Mouse (Mus musculus): ENCODE results near the gene Wdr1.
"Not testable (repeated sequence)": the region's sequence is repeated elsewhere in the genome, so short reads cannot be mapped to it uniquely, and the experiment has no call there.

The Wdr1 gene

DNA sequence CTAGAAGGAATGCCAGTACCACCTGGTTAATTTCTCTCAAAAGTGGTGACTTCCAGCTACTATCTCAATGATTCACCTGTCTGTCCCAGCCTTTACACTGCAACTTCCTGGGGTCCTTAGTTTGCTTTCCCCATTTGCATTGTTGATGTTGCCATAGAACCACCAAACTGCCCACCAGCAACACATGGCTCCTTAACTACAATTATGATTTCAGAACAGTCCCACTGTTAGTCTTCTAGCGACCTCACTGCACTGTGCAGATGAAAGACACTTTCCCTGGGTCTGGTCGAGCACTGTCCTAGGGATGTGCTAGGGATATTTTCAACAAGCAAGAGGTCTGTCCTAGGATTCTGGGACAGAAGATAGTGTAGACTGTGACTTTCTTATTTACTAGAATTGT, at the start of gene Wdr1:
TSS of gene Wdr1 (minus strand) at position 101 of the 400 bp plus-strand sequence.
- DNase-seq (ENCODE audit: low read depth, low spot score) = no peak

DNA sequence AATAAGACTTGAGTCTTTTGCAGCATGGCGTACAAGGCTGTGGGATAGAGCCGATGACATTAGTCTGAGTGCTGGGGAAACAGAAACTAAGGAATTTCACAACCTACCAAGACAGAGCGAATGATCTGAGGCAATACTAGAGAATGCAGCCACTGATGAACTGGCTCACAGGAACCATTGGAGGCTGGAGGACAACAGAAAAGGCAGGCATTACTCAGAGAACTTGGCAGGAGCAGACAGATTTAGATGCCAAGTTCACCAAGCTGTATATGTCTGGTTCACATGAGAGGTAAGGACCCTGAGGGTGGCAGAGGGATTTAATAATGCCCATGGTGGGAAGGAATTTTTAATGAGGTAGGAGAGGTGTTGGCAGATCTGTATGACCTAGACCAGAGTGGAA, 48.1 kb upstream of the Wdr1 start:
- DNase-seq (ENCODE audit: low read depth, low spot score) = no peak

GRCm38 (mm10) chr5:38608219-38608618, 45.2 kb upstream of the Wdr1 start:
- DNase-seq (ENCODE audit: low read depth, low spot score) = not testable (repeated sequence)

GRCm38 (mm10) chr5:38598647-38599304, 35.8 kb upstream of the Wdr1 start:
- no peak for DNase-seq (ENCODE audit: low read depth, low spot score)

DNA sequence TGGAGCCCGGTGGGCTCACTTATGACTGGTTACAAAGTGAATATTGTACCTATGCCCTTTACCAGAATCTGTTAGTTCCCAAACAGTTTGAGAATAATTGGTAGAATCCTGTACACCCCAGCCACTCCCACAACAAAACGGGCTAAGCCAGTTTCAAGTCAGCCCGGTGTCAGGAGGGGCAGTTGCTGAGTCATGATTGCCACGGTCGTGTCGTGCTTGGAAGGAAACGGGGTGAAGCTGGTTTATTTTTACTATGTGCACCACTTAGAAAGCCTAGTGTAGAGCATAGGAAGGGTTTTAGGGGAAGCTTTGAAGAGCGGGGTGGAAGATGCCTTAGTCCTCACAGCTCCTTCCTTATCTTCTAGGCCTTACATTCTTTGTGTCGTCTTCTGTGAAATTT, 25.9 kb upstream of the Wdr1 start:
- no peak for DNase-seq (ENCODE audit: low read depth, low spot score)

- DNase-seq (ENCODE audit: low read depth, low spot score) = no peak
Observed at GRCm38 (mm10) chr5:38585450-38585849, 22.4 kb upstream of the Wdr1 start.

- no peak for DNase-seq (ENCODE audit: low read depth, low spot score)
Observed at GRCm38 (mm10) chr5:38583026-38583425, 20.0 kb upstream of the Wdr1 start.

GRCm38 (mm10) chr5:38580703-38581102, 17.7 kb upstream of the Wdr1 start:
- no peak for DNase-seq (ENCODE audit: low read depth, low spot score)

DNA sequence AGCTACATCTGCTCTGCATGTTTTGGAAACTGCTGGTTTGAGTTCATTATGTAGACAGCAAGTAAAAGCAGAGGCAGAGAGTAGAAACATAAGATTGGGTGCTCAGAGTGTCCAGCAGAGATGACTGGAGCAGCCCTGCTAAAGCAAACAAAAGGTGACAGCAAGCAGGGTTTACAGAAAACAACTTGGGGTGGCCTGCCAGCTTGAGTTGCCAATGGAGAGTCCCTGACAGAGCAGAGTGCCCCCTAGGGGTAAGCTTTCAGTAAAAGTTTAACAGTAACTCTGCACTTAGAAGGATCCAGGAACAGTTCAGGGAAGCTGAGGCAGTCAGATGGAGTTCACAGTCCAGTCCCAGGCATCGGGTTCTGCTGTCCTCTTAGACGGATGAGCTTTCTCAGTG, 7.9 kb upstream of the Wdr1 start:
- no peak for DNase-seq (ENCODE audit: low read depth, low spot score)

DNA sequence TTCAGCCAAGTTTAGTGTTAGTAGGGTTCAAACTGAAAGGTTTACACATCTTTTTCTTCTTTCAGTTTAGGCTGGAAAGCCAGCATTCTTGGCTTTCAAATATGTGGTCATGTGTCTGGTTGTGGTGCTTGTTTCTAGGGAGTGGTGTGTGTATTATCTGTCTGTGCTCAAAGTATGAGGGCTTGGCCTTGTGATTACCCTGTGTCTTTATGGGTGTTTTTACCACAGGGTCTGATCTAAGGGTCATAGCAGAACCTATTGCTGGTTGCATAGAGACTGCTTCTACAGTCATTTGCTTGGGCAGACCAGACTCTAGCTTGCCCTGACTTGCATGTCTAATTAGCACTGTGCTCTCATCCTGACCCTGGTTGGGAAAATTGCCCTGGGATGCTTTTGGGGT, 5.6 kb upstream of the Wdr1 start:
- DNase-seq (ENCODE audit: low read depth, low spot score) = no peak

DNA sequence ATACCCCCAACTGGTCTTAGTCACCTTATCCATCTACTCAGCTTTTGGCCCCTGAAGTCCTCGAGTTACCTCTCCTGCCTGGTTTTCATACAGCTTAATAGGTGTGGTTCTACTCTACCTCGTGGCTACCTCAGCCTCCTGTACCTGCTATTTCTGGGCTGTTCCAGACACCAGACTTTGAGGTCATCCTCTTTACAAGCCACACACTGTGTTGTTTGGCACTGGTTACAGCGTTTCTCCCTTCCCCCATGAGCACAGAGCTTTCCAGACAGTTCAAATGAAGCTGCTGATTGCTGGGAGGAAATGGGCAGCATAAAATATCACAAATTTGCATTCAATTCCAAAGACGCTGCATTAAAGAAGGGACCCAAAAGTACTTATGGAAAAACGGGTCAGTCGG, 1.8 kb upstream of the Wdr1 start:
- DNase-seq (ENCODE audit: low read depth, low spot score) = no peak

- DNase-seq (ENCODE audit: low read depth, low spot score) = peak; percentile 93
Observed at GRCm38 (mm10) chr5:38561426-38562024, 1.5 kb downstream of the Wdr1 start.

DNA sequence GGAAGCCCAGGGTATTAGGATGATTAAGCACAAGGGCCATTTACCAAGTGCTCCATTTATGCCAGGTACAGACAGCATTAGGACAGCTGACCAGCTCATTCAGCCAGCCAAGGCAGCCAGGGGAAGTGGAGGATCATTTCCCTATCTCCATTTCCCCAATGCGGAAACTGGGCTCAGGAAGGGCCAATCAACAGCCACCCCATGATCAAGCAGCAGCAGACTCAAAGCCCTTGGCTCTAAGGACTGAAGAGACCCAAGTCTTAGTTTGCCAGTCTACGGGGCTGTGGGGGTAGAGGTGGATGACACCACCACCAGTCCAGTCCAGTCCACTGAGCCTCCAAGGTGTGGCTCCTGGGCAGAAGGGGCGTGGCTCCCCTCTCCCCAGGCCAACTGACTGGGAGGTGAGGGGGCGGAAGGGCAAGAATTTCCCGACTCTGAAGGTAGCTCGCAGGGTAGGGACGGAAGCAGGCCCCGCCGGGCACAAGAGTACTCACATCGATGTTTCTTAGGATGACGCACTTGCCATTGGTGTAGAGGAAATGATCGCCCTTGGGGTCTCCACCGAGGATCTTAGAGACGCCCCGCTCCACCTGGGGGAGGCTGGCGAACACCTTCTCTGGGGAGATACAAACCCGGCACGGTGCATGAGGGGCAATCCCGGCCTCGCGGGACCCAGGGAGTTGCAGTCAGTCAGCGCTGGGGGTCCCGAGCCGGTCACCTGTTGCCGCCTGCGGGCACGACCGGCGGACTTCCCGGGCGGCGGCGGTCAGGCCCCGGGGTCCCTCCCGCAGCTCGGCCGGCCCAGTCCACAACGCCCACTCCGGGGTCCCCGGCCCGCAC, 2.2 kb downstream of the Wdr1 start:
- DNase-seq (ENCODE audit: low read depth, low spot score) = no peak

DNA sequence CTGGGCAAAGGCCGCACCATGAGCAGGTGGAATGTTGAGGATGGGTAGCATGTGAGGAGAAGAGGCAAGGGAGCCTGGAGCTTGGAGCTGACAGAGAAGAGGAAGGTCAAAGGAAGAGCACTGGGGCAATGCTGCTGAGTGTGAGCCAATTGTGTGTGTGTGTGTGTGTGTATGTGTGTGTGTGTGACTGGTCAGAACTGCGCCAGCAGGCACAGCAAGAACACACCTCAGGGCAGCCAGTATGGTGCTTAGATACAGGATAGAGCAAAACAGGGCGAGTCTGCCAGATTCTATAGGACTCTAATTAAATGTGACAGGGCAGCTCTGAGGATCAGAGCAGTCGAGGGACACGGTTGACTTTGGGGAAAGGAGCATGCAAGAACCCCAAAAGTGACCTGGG, 4.2 kb downstream of the Wdr1 start:
- no peak for DNase-seq (ENCODE audit: low read depth, low spot score)

GRCm38 (mm10) chr5:38557811-38558210, 5.2 kb downstream of the Wdr1 start:
- no peak for DNase-seq (ENCODE audit: low read depth, low spot score)

GRCm38 (mm10) chr5:38556406-38556805, 6.6 kb downstream of the Wdr1 start:
- no peak for DNase-seq (ENCODE audit: low read depth, low spot score)

DNA sequence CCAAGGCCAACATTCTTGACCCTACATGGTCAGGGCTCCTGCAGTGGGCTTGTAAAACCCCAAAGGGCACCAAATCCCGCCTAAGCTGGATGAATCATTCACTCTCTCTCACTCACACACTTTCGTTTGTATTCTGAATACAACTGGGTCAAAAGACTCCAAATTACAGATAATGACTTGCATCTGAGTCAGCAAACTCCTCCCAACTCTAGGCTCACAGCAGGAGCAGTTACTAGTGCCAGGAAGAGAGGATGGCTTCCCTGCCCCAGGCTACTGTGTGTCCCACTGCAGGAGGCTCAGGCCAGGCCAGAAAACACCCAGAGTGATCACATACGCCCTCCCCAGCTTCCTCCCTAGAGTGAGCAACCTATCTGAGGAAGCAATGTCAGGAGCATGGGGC, 9.1 kb downstream of the Wdr1 start:
- DNase-seq (ENCODE audit: low read depth, low spot score) = no peak

DNA sequence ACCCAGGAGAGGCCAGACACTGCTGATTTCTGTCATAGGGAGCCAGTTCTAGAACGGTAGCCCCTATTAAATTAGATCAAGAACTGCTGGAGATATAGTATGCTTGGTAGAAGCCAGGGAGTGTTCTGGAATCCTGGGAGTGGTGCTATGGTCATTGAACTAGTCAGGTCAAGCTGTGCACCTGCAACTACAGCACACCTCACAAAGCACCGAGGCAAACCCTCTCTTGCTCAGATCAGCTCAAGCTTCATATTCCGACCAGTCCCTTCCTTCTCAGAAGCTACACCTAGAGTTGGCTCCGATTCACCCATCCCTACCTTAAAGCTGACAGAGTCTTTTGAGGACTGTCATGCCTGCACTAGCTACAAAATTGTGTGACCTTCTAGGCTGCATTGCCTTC, 9.5 kb downstream of the Wdr1 start:
- DNase-seq (ENCODE audit: low read depth, low spot score) = no peak

DNA sequence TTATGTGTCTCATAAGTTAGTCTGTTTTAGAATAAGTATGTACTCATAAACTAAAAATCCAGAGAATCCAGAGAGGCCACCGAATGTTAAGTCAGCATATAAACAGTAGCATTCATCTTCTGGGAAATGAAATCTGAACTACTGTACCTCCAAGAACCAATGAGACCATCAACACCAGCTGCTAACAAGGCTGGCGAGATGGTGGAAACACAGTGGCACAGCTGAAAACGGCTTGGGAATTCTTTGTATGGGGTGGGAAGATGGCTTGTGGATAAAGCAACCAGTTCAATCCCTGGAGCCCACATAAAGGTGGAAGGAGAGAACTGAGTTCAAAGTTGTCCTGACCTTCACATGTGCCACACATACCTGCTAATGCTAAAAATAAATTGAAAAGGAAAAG, 10.4 kb downstream of the Wdr1 start:
- DNase-seq (ENCODE audit: low read depth, low spot score) = no peak

- DNase-seq (ENCODE audit: low read depth, low spot score) = no peak
Observed at GRCm38 (mm10) chr5:38550221-38550768, 12.7 kb downstream of the Wdr1 start.

DNA sequence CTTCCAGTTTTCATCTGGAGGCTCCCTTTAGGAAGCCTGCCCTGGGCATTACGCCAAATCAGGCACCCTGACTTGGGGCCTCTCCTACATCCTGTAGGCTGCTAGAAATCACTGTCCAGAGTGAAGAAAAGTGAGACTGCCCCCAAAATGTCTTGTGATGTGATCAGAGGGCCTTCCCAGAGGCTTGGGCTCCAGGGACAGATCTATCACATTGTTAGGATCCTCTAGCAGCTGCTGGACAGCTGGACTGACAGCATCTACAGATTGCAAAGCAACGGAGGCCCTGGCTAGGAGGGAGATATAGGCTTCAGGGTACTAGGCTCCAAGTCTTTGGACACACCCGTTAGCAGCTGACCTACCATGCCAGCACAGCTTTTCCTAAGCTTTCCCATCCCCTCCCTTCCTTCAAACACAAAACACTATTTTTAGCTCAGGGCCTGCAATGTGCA, 13.5 kb downstream of the Wdr1 start:
- no peak for DNase-seq (ENCODE audit: low read depth, low spot score)

DNA sequence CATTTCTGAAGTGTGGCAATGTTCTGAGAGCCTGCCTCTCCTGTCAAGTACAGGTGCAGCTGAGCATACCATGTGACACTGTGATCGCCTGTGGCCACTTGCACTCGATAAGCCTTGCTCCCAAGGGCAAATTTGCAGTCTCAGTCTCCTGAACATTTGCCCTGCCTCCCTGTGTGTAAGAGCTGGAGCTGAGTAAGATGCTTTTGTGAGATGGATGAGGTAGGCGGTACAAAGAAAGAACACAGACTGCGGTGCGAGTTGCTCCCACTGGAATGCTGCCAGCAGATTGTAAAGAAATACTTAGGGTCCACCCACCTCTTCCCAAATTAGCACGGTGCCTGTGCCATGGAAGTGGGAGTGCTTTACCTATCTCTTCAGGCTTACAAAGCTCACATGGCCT, 15.6 kb downstream of the Wdr1 start:
- no peak for DNase-seq (ENCODE audit: low read depth, low spot score)

Measured in retina, postnatal 7 days (tissue).